Mouse (Mus musculus): ENCODE results near the gene Rhebl1.

Rhebl1 gene

GRCm38 (mm10) chr15:98871070-98871915, 23.0 kb downstream of the Rhebl1 start, which contains the start of gene Kmt2d:
Gene Kmt2d, minus strand, starts transcription at chr15:98871204.
- DNase-seq (ENCODE audit: low spot score) = no peak

- DNase-seq (ENCODE audit: low spot score) = no peak
Measured at GRCm38 (mm10) chr15:98870179-98871069, 23.9 kb downstream of the Rhebl1 start.

GRCm38 (mm10) chr15:98869342-98870178, 24.8 kb downstream of the Rhebl1 start:
- DNase-seq (ENCODE audit: low spot score) = no peak

DNA sequence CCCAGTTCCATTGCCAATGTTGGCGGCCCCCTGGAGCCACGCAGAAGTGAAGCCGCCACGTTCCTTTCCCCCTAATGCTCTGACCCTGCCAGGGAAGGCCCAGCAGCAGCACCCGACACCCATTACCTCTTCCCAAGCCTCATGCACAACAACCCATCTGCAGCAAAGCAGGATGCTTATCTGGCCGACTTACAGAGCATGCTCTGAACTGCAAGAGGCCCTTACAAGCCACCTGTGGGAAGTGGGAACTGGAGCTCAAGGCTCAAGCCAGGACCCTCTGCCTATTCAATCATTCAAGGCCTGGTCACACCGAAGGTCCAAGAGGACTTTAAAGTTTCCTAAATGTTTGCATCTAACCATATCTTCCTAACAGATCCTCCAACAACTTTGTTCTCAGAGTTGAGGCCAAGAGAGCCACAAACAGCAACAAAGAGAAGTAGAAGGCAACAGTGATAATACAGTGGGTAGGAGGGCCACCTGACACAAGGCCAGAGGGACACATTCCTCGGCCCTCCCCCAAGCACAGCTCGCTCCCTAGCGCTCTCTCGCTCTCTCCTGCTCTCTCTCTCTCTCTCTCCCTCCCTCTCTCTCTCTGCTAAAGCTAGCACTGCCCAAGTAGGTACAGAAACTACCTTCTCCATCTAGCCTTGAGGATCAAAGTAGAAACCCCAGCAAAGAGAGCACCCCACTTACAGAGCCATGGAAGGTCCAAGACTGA, 25.8 kb downstream of the Rhebl1 start:
- DNase-seq (ENCODE audit: low spot score) = no peak

GRCm38 (mm10) chr15:98867321-98867720, 27.0 kb downstream of the Rhebl1 start:
- no peak for DNase-seq (ENCODE audit: low spot score)

DNA sequence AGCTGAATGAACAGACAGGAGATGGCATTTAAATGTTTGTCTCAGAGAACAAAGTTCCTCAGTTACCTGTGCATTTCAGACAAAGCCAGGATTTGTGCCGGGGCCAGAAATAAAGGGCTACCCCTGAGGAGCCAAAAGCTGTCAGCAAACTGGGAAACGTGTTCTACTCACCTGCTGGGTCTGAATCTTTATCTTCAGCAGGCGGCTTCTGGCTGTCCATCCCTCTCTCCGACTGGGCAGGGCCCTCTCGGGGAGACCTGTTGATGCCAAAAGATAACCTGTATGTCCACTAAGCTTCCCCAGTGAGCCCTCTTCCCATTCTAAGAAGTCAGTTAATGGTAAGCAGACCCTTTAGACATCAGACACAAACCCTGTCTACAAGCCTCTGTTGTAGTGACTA, 27.8 kb downstream of the Rhebl1 start:
- DNase-seq (ENCODE audit: low spot score) = no peak

GRCm38 (mm10) chr15:98865771-98866170, 28.6 kb downstream of the Rhebl1 start:
- no peak for DNase-seq (ENCODE audit: low spot score)

- no peak for DNase-seq (ENCODE audit: low spot score)
Measured at GRCm38 (mm10) chr15:98864951-98865350, 29.4 kb downstream of the Rhebl1 start.

DNA sequence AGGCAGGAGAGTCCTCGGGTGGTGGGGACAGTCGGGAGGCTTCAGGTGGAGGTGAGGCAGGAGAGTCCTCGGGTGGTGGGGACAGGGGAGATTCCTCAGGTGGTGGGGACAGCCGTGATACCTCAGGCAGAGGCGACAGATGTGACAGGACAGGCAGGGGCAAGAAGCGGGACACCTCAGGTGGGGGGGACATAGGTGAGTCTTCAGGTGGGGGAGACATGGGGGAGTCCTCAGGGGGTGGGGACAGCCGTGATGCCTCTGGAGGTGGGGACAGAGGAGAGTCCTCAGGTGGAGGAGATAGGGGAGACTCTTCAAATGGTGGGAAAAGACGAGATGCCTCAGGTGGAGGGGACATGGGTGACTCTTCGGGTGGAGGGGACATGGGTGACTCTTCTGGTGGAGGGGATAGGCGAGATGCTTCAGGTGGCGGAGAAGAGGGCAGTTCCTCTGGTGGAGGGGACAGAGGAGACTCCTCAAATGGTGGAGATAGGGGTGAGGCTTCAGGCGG, 30.8 kb downstream of the Rhebl1 start:
- no peak for DNase-seq (ENCODE audit: low spot score)

- no peak for DNase-seq (ENCODE audit: low spot score)
Measured at GRCm38 (mm10) chr15:98861701-98862410, 32.5 kb downstream of the Rhebl1 start.

DNA sequence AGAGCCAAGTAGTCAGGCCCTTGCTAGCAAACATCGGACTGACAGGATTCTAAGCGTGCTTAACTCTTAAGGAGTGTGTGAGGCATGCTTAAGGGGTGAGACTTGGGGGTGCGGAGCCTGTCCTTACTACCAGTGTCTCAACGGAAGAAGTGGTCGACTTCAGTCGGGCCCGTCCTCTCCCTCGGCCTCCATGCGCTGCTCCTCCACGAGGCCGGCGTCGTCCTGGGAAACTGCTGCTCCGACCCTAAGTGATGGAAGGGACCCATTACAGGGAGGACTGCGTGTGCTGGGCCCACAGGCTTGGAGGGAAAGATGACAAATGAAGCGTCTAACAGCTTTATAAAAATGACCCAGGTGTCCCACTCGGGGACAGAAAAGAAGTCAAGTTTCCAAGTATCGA, 33.4 kb downstream of the Rhebl1 start:
- no peak for DNase-seq (ENCODE audit: low spot score)

- no peak for DNase-seq (ENCODE audit: low spot score)
Measured at GRCm38 (mm10) chr15:98859319-98860043, 34.9 kb downstream of the Rhebl1 start.

DNA sequence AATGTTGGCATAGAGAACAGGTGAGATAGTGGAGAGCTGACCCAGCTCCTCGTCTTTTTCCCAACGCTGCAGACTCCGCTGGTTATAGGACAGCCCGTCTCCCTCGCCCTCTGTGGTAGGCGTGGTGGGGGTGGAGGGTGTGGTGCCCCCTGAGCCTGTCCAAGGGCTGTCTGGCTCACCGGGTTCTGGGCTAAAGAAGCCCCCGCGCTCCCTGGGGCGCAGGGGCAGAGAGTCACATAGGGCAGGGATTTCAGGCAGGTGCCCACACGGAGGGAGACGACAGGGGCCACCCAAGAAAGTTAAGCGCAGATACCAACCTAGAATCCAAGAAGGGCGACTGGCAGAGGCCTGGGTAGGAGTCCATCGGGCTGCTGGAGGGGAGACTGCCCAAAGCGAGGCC, 40.1 kb downstream of the Rhebl1 start:
- no peak for DNase-seq (ENCODE audit: low spot score)

- no peak for DNase-seq (ENCODE audit: low spot score)
Measured at GRCm38 (mm10) chr15:98853161-98853937, 41.0 kb downstream of the Rhebl1 start.

DNA sequence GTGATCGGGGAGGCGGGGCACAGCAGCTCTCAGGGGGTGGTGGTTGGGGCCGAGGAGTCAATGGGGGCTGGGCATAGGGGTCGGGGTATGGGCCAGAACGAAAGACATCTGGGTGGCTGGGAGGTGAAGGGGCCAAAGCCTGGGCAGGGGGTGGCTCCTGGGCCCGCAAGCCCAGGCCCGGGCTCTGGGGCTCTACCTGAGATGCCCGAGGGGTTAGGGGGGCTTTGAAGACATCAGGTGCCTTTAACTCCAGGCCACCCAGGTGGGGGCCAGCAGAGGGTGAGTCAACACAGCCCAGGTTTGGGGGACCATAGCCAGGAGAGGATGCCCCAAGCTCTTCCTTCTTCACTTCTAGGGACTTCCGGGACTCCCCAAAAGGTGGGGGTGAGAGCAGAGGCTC, 41.6 kb downstream of the Rhebl1 start:
- DNase-seq (ENCODE audit: low spot score) = no peak

DNA sequence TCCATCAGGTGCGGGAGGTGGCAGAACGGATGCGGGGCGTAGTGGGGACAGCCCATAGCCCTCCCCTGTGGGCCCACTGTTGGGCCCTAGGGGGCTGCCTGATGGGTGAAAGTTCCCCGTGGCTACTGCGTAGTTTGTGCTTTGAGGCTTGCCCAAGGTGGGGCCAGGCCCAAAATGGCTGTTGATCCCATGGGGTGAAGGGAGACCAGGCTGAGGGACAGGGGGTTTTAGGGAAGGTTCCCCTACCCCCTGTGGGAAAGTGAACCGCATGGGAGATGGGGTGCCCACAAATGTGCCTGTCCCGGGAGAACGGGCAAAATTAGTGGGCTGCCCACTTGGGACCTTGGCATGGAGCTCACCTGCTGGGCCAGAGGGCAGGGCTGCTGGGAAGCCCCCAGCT, 42.3 kb downstream of the Rhebl1 start:
- DNase-seq (ENCODE audit: low spot score) = no peak

DNA sequence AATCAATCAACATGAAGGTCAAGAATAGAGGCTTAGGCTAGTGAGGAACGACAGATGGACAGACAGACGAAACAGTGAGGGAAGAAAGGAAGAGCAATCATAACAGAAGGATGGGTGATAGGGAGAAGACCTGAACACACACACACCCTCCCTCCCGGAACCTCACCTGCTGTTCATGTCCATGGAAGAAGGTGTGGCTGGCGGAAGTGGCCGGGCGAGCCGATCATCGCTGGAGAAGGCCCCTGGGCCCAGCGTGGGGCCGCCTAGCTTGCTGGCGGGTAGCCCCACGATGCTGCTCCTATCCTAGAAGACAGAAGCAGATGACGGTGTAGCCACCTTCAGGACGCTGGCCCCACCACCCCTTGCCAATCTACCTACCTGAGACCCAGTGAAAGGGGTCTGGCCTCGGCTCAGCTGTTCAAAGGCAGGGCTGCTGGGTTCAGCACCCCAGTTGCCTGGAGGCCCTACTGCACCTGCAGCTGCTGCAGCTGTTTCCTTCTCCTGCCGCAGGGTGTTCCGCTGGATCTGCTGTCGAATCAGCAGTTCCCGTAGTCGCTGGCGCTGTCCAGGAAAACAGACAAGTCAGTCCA, 43.0 kb downstream of the Rhebl1 start:
- DNase-seq (ENCODE audit: low spot score) = no peak

GRCm38 (mm10) chr15:98850668-98851067, 43.7 kb downstream of the Rhebl1 start:
- DNase-seq (ENCODE audit: low spot score) = no peak
